Mouse (Mus musculus): ENCODE data around the gene Cacfd1.

DNA sequence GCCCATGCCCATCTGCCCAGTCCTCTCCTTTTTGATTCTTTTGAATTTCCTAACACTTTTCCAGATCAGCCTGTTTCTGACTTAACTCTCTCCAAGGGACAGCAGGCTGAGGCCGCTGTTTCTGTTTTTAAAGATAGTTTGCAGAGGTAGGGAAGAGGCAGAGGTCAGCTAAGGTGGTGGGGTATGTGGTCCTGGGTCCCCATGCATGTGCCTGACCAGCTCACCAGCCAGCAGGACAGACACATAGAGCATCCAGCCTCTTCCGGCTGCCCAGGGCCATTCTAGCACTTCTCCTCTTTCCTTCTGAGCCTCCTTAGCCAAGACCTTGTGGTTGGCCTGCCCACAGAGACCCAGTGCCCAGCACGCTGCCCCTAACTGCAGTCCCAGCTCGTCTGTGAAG lies 48.5 kb downstream of the Cacfd1 start:
- no peak for TF ChIP-seq POLR2A (IDR thresholded peaks at IDR 0.05; ENCODE audit: low read depth, low read length)
- TF ChIP-seq CTCF (IDR thresholded peaks at IDR 0.05; ENCODE audit: extremely low read depth, insufficient read depth, insufficient read length, insufficient replicate concordance), result no peak
